Mouse (Mus musculus) sigmoid colon, adult 10 weeks (tissue): ENCODE data around the gene Gm20747. TPM values are rescaled to one million over a fixed set of nuclear protein-coding genes. Genes with fewer than 3 reads are reported as not detected.

ENCODE experiments used
- polyA plus RNA-seq: library from polyadenylated mRNA; stranded (reverse); fragments of 350-450 nt; fragmentation: Illumina TruSeq; extraction: RNeasy Lipid Tissue Mini Kit (QIAGEN cat#74804); gene quantifications from one replicate; pipeline ENCODE4 v1.2.3, GENCODE M21; 2014; ENCODE audit warnings: low read depth, low replicate concordance

The Gm20747 gene
- not detected for polyA plus RNA-seq

DNA sequence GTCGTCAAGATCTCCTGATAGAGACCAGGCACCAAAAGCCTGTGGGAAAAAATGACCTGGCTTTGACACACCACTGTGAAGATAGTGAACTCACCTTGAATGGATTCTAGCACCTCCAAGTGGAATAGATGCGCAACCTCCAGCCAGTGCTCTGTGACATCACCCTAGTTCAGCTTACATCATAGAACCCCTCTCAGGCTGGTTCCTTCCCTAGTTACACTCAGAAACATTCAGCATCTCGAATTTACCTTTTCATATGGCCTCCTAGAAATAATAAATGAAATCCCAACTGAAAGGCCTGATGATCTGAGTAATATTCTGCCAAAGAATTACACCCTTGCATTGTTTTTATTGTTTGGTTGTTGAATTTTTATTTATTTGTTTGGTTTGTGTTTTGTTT is at the start of gene Gm20747:
TSS of gene Gm20747 (minus strand) at position 101 of the 400 bp plus-strand sequence.

